Mouse (Mus musculus) limb, embryonic 11.5 days (tissue): ENCODE data around the gene Pgk1. TPM values are rescaled to one million over a fixed set of nuclear protein-coding genes. Genes with fewer than 3 reads are reported as not detected.

ENCODE experiments used
- polyA plus RNA-seq: library from polyadenylated mRNA; unstranded; fragments of >200 nt; fragmentation: Nextera tagmentation; extraction: Ambion mirVana; gene quantifications from 2 replicates; pipeline ENCODE4 v1.2.1, GENCODE M21; 2014

Pgk1 gene
- polyA plus RNA-seq, 1 experiment from 2014 or later, result 465 TPM

Other genes with a start within 250 kb of the Pgk1 start
- 63.2 and 68.1 TPM in 2 replicates for gene Magt1, start 175.2 kb upstream of the Pgk1 start, polyA plus RNA-seq
- 363 and 395 TPM in 2 replicates for gene Cox7b, start 171.4 kb upstream of the Pgk1 start, polyA plus RNA-seq
- 40.7 and 45.5 TPM in 2 replicates for gene Atp7a, start 159.8 kb upstream of the Pgk1 start, polyA plus RNA-seq
- gene Tlr13, start 43.9 kb upstream of the Pgk1 start, polyA plus RNA-seq, result 0.14 and 0.19 TPM in 2 replicates
- 8.2 and 10.8 TPM in 2 replicates for gene Taf9b, start 34.1 kb downstream of the Pgk1 start, polyA plus RNA-seq
- gene Fnd3c2, start 68.3 kb downstream of the Pgk1 start, polyA plus RNA-seq, result not detected in 2 replicates